Mouse (Mus musculus) layer of hippocampus, postnatal 25 days (tissue): ENCODE results near the gene Gm2016. TPM values are rescaled to one million over a fixed set of nuclear protein-coding genes. Genes with fewer than 3 reads are reported as not detected.
"Not testable (repeated sequence)": the region's sequence is repeated elsewhere in the genome, so short reads cannot be mapped to it uniquely, and the experiment has no call there.

Source experiments
- DNase-seq, 2 experiments: peaks; one replicate each; pipeline ENCODE4 v3.0.0; 2022; ENCODE audit warnings: mixed read lengths in 2 of 2, low spot score in 1 of 2; ENCODE audit errors: extremely low spot score in 1 of 2
- total RNA-seq, 2 experiments: library from RNA; stranded (reverse); gene quantifications; 2 replicates each; pipeline ENCODE4 v1.2.3; 2021

The Gm2016 gene
- total RNA-seq = not detected

DNA sequence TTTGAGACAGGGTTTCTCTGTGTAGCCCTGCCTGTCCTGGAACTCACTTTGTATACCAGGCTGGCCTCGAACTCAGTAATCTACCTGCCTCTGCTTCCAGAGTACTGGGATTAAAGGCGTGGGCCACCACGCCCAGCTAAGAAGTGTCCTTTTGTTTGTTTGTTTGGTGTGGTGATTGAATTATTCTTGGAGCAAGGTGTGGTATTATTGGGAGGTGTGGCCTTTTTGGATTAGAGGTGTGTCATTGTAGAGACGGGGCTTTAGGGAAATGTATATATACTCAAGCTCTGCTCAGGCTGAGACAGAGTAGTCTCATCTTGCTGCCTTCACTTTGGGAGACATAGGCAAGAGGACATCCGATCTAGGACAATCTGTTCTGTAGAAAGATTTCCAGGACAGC, at the start of gene Gm2016:
TSS of gene Gm2016 (plus strand) at position 301 of the 400 bp plus-strand sequence.
- DNase-seq = not testable (repeated sequence)

DNA sequence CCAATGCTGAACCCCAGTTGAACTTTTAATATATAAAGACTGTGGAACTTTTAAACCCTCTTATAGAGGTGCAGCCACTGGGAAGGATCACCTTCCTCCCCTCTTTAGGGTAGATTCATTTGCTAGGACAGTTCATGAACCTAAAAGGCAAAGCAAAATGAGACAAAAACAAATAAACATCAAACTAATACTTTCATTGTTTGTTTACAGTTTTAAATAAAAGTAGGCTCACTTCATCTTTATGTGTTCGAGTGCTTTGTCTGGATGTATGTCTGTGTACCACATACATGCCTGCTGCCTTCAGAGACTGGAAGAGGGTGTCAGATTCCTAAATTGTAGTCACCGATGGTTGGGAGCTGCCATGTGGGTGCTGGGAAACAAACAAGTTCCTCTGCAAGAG, 31.6 kb upstream of the Gm2016 start, which contains the start of gene Gm2001:
TSS of gene Gm2001 (minus strand) at position 101 of the 400 bp plus-strand sequence.
- DNase-seq = not testable (repeated sequence)

DNA sequence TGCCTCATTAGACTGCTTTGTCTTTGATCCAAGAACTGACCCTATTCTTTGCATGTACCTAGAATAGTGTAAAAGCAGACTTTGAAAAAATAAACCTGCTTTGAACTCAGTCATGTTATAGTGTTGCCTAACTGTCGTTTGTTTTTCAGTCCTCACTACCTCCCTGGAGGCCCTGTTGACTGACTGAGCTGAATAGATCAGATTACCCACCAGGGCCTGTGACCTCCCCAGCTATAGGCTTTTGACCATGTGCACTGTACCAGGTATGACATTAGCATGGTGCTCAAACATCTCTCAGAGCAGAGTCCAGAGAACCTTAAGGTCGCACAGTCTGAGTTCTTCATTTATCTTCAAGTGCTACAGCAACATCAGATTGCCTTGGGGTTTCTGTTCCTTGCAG, 23.2 kb upstream of the Gm2016 start:
- DNase-seq = not testable (repeated sequence)

DNA sequence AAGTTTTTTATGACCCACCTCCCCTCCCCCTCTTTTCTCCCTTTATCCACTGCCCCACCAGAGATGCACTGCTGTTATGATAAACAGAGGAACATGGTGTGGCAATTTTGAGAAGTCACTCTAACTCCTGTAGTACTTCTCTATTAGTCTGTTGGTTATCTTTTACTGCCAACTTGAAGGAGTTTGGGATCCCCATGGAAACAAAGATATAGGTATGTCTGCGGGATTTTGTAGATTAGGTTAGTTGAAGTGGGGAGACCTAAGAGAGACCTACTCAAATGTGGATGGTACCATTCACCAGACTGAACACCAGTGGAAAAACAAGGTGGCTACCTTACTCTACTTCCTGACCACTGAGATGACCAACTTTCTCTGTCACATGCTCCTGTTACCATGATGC, 17.8 kb upstream of the Gm2016 start:
- not testable (repeated sequence) for DNase-seq

DNA sequence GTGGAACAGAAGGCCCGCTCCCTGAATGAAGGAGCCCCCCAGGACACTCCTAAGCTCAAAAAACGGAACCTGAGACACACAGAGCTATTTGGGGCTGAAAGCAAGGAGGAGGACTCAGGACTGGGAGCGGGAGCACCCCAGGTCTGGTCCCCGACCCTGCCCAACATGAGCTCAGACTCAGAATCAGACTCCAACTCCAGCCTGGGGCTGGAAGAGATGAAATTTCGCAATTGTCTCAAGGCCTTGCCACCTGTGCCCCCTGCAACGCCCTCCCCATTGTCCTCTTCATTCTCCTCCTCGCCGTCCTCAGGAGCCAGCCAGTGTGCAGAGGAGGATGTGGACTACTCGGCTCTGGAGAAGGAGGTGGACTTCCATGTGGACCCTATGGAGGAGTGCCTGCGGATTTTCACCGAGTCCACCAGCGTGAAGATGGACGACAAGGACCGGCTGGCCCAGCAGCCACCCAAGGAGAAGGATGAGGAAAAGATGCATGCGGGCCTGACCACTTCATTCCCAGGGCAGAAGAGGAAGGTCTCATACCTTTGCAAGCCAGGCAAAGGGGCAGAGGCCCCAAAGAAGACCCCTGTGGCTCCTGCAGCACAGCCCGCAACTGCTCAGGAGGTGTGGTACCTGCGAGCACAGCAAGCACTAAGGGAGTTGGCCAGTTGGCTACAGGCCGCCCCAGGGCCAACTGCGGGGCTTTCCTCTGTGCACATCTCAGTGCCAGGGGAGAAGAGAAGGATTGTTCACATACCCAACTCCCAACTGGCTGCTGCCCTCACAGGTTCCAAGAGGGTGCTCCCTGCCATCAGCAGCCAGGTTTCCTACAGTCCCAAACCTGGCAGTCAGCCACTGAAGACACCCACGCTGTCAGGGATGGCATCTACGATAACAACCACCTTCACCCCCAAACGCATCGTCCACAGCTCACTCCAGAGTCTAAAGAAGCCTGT, 11.9 kb upstream of the Gm2016 start:
- DNase-seq = peak in 1 of 2 experiments; percentile 2

DNA sequence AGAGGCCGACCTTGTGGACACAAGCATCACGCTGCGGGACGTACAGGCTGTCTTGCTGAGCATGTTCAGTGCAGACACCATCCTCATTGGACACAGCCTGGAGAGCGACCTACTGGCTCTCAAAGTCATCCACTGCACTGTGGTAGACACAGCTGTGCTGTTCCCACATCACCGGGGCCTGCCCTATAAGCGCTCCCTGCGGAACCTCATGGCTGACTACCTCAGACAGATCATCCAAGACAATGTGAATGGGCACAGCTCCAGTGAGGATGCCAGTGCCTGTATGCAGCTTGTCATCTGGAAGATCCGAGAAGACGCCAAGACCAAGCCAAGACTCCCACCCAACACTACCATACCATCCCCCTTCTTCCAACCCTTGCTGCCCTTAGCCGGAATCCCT, 10.2 kb upstream of the Gm2016 start:
- not testable (repeated sequence) for DNase-seq

DNA sequence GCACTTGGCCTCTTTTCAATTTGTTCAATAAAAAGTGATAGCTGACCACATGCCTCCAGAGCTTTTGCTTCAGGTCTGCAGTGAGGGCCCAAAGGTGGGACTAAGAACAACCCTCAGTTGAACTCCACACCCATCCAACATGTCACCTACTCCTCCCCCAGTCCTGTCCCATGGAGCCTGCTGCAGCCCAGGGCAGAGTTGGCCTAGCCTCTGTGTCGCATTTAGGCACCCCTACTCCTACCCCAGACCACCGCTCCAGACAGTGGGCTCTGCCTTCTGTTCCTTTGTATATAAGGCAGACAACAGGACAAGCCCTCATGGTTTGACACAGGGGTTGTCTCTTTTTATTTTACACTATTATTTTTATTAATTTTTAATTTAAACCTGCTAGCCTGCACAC, 9.8 kb upstream of the Gm2016 start:
- DNase-seq = not testable (repeated sequence)

DNA sequence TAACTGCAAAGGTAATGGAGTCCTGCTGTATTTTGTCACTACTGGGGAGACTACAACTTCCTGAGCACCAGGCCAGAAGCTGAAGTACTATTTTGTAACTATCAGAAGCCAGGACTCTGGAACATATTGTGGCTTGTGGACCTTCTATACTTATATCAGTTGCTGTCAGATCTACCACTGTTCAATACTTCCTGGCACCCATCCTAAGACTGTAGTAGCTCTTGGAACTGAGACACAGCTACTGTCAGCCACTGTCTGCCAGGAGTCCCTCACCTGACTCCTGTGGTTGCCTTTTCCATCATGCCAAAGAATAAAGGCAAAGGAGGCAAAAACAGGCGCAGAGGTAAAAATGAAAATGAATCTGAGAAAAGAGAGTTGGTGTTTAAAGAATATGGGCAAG, 21.2 kb downstream of the Gm2016 start, which contains the start of gene Gm2022:
TSS of gene Gm2022 (plus strand) at position 301 of the 400 bp plus-strand sequence.
- not testable (repeated sequence) for DNase-seq

DNA sequence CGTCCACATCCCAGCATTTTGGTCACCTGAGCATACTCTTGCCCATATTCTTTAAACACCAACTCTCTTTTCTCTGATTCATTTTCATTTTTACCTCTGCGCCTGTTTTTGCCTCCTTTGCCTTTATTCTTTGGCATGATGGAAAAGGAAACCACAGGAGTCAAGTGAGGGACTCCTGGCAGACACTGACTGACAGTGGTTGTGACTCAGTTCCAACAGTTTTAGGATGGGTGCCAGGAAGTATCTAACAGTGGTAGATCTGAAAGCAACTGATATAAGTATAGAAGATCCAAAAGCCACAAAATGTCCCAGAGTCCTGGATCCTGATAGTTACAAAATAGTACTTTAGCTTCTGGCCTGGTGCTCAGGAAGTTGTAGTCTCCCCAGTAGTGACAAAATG, 45.8 kb downstream of the Gm2016 start, which contains the start of gene Gm2035:
TSS of gene Gm2035 (minus strand) at position 137 of the 400 bp plus-strand sequence.
- not testable (repeated sequence) for DNase-seq

Other genes with a start within 250 kb of the Gm2016 start
- gene Gm16381, start 229.5 kb upstream of the Gm2016 start, total RNA-seq = not detected
- not detected for gene Gm21319, start 98.3 kb upstream of the Gm2016 start, total RNA-seq
- gene Gm21936, start 78.6 kb upstream of the Gm2016 start, total RNA-seq = not detected
- not detected for gene BB287469, start 57.5 kb upstream of the Gm2016 start, total RNA-seq
- not detected for gene Gm2001, start 31.7 kb upstream of the Gm2016 start, total RNA-seq
- not detected for gene Gm2022, start 21.3 kb downstream of the Gm2016 start, total RNA-seq
- gene Gm2035, start 45.8 kb downstream of the Gm2016 start, total RNA-seq = not detected
- gene Gm2042, start 80.0 kb downstream of the Gm2016 start, total RNA-seq = not detected
- gene Gm2075, start 137.8 kb downstream of the Gm2016 start, total RNA-seq = not detected
- gene Gm6803, start 144.7 kb downstream of the Gm2016 start, total RNA-seq = not detected
- not detected for gene Gm2056, start 152.9 kb downstream of the Gm2016 start, total RNA-seq
- not detected for gene Gm16368, start 209.6 kb downstream of the Gm2016 start, total RNA-seq